Mouse (Mus musculus) intestine, postnatal 0 days (tissue): ENCODE data around the gene Pdrg1. TPM values are rescaled to one million over a fixed set of nuclear protein-coding genes. Genes with fewer than 3 reads are reported as not detected.

Experiments
- ATAC-seq: fragments of 200-750 bp; cut with Nextera tagmentation; 2 replicates; pipeline ENCODE4 v1.8.0; 2017; ENCODE audit warnings: mild to moderate bottlenecking, moderate TSS enrichment, moderate library complexity
- H3K27ac ChIP-seq: fragments of 300-500 bp; sonication (generic); 2 replicates; pipeline ENCODE4 v1.5.1; 2014; ENCODE audit warnings: mild to moderate bottlenecking, low read depth, low read length, moderate library complexity
- H3K27me3 ChIP-seq: fragments of 300-500 bp; sonication (generic); replicated peaks from 2 replicates; pipeline ENCODE4 v1.6.1; 2014; ENCODE audit warnings: low read length, mixed read lengths; ENCODE audit not compliant: control insufficient read depth, insufficient read depth
- H3K36me3 ChIP-seq: fragments of 300-500 bp; sonication (generic); 2 replicates; pipeline ENCODE4 v1.6.1; 2014; ENCODE audit warnings: mild to moderate bottlenecking, moderate library complexity; ENCODE audit not compliant: control insufficient read depth, insufficient read depth
- H3K4me1 ChIP-seq: fragments of 300-500 bp; sonication (generic); replicated peaks from 2 replicates; pipeline ENCODE4 v1.6.1; 2014; ENCODE audit warnings: antibody characterized with exemption, low read length, mixed read lengths; ENCODE audit not compliant: control insufficient read depth, insufficient read depth
- H3K4me2 ChIP-seq: fragments of 300-500 bp; sonication (generic); replicated peaks from 2 replicates; pipeline ENCODE4 v1.6.1; 2014; ENCODE audit warnings: low read depth, mild to moderate bottlenecking, moderate library complexity
- H3K4me3 ChIP-seq: fragments of 300-500 bp; sonication (generic); 2 replicates; pipeline ENCODE4 v1.5.1; 2014; ENCODE audit warnings: low read depth, low read length
- H3K9ac ChIP-seq: fragments of 300-500 bp; sonication (generic); 2 replicates; pipeline ENCODE4 v1.6.1; 2014; ENCODE audit warnings: mild to moderate bottlenecking, low read depth, low read length
- H3K9me3 ChIP-seq: fragments of 300-500 bp; sonication (generic); 2 replicates; pipeline ENCODE4 v1.6.1; 2016; ENCODE audit warnings: mixed run types; ENCODE audit not compliant: control insufficient read depth
- CTCF ChIP-seq: sonication (generic); IDR thresholded peaks from 2 replicates; pipeline ENCODE4 v1.5.1; 2016; ENCODE audit warnings: low read depth, mild to moderate bottlenecking, control low read depth, antibody characterized with exemption, moderate library complexity
- WGBS: fragments of 180-500 bp; shearing (Covaris S2); extraction: QIAGEN DNeasy Blood & Tissue Kit; methylation state at CpG from one replicate; pipeline ENCODE4 v1.1.7; 2014; 5-methylcytosine and 5-hydroxymethylcytosine counted together
- polyA plus RNA-seq: library from polyadenylated mRNA; unstranded; fragments of >200 nt; fragmentation: Nextera tagmentation; extraction: Ambion mirVana; gene quantifications from 2 replicates; pipeline ENCODE4 v1.2.1, GENCODE M21; 2015

Gene Pdrg1
- polyA plus RNA-seq, 1 experiment from 2014 or later = 50.3 TPM

GRCm38 (mm10) chr2:153005981-153006380 is 9.2 kb downstream of the Pdrg1 start:
- H3K27ac ChIP-seq = no peak overlapping the region
- TF ChIP-seq CTCF = no peak
- H3K36me3 ChIP-seq = peaks cover 25% of the 10 kb centered on the region
- no peaks in the 10 kb centered on the region for H3K4me1 ChIP-seq
- H3K4me2 ChIP-seq = no peak overlapping the region
- no peak for ATAC-seq
- no peak overlapping the region for H3K4me3 ChIP-seq
- WGBS = 88% methylated on average over 3 of the region's 3 CpGs
- no peaks in the 10 kb centered on the region for H3K9me3 ChIP-seq
- H3K27me3 ChIP-seq = no peaks in the 10 kb centered on the region
- no peak overlapping the region for H3K9ac ChIP-seq

GRCm38 (mm10) chr2:153003681-153004338 is 11.4 kb downstream of the Pdrg1 start:
- TF ChIP-seq CTCF = no peak
- 67% methylated on average over 13 of the region's 13 CpGs for WGBS

GRCm38 (mm10) chr2:153002492-153003248 is 12.6 kb downstream of the Pdrg1 start:
- Histone ChIP-seq H3K9me3 (no peaks in the 10 kb centered on the region), H3K4me3 (no peak overlapping the region), H3K27ac (no peak overlapping the region), H3K27me3 (no peaks in the 10 kb centered on the region), H3K9ac (no peak overlapping the region), H3K4me2 (no peak overlapping the region), H3K4me1 (no peaks in the 10 kb centered on the region), H3K36me3 (no peaks in the 10 kb centered on the region)
- ATAC-seq = no peak
- TF ChIP-seq CTCF = no peak
- WGBS = 74% methylated on average over 15 of the region's 15 CpGs

More at GRCm38 (mm10) chr2:153003681-153004338, 11.4 kb downstream of the Pdrg1 start:
- Histone ChIP-seq H3K9ac (no peak overlapping the region), H3K27me3 (no peaks in the 10 kb centered on the region), H3K4me3 (no peak overlapping the region), H3K36me3 (peaks cover 5% of the 10 kb centered on the region), H3K4me2 (no peak overlapping the region), H3K9me3 (no peaks in the 10 kb centered on the region), H3K4me1 (no peaks in the 10 kb centered on the region), H3K27ac (no peak overlapping the region)
- no peak for ATAC-seq

- TF ChIP-seq CTCF = no peak
- Histone ChIP-seq H3K27me3 (no peaks in the 10 kb centered on the region), H3K9ac (no peak overlapping the region), H3K4me2 (no peak overlapping the region), H3K36me3 (no peaks in the 10 kb centered on the region), H3K27ac (no peak overlapping the region), H3K4me1 (no peaks in the 10 kb centered on the region), H3K4me3 (no peak overlapping the region), H3K9me3 (no peaks in the 10 kb centered on the region)
- ATAC-seq = no peak
- WGBS = 60% methylated on average over 4 of the region's 4 CpGs
These were observed 18.2 kb downstream of the Pdrg1 start for GRCm38 (mm10) chr2:152997046-152997445.

DNA sequence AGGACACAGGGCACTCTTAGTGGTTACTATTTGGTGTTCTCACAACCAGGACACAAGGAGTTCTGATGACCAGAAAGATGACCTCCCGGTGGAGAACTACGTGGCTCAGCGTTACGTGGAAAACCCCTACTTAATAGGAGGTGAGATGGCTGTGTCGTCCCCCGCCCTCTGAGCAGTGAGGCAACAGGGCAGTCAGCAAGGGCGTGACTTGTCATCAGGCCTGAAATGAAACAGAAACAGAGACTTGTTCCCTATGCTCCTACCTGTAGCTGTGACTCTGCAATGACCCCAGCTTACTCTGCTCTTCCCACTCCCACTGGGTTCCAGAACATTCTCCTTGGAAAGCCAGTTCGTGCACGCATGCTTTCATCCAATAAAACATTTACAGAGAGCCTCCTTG is 23.7 kb downstream of the Pdrg1 start:
- no peak for ATAC-seq
- Histone ChIP-seq H3K4me3 (no peak overlapping the region), H3K27ac (no peak overlapping the region), H3K36me3 (no peaks in the 10 kb centered on the region), H3K4me2 (no peak overlapping the region), H3K27me3 (no peaks in the 10 kb centered on the region), H3K9me3 (no peaks in the 10 kb centered on the region), H3K4me1 (no peaks in the 10 kb centered on the region), H3K9ac (no peak overlapping the region)
- WGBS = 73% methylated on average over 9 of the region's 9 CpGs
- no peak for TF ChIP-seq CTCF

- Histone ChIP-seq H3K9me3 (no peaks in the 10 kb centered on the region), H3K4me1 (no peaks in the 10 kb centered on the region), H3K27ac (no peak overlapping the region), H3K27me3 (no peaks in the 10 kb centered on the region), H3K9ac (no peak overlapping the region), H3K4me3 (no peak overlapping the region), H3K36me3 (no peaks in the 10 kb centered on the region), H3K4me2 (no peak overlapping the region)
- no peak for TF ChIP-seq CTCF
- ATAC-seq = no peak
- WGBS = 59% methylated on average over 1 of the region's 1 CpGs
These were observed 29.6 kb downstream of the Pdrg1 start for GRCm38 (mm10) chr2:152985582-152985981.
